18 mouse cellular contexts compared by ENCODE assay signal in genomic region chr11:30194800-30195199, GRCm38 (mm10).
DNase-seq lines count a peak whose midpoint lies in the region; ATAC-seq and TF ChIP-seq lines count a peak whose summit lies in the region.
"Had no signal": no experiment of that assay in that cellular context is flagged by ENCODE, and none has a peak within 500 bp of the region (broad histone marks: within the 10 kb centered on the region; RNA-seq: fewer than 3 reads in every experiment).

No protein-coding gene starts in this region.

- no peaks in the 10 kb centered on the region for H3K27me3 ChIP-seq in heart, embryonic 13.5 days (replicated peaks)
- no peaks in the 10 kb centered on the region for H3K27me3 ChIP-seq in heart, embryonic 12.5 days (replicated peaks)
- H3K27me3 ChIP-seq in kidney, postnatal 0 days (ENCODE audit: insufficient read depth, low read length), result no peaks in the 10 kb centered on the region
- H3K27me3 ChIP-seq in intestine, embryonic 16.5 days (replicated peaks; ENCODE audit: control insufficient read depth, insufficient read depth, low read length), result no peaks in the 10 kb centered on the region
- no peaks in the 10 kb centered on the region for H3K27me3 ChIP-seq in splenic B cell, adult 2 months (ENCODE audit: control insufficient read depth, insufficient read depth, low read length, poor library complexity, severe bottlenecking)
- H3K27me3 ChIP-seq in lung, postnatal 0 days (replicated peaks; ENCODE audit: insufficient read depth, low read length), result no peaks in the 10 kb centered on the region
- H3K27me3 ChIP-seq: hindbrain, embryonic 13.5 days; midbrain, embryonic 15.5 days had no signal

- ATAC-seq in heart, embryonic 13.5 days (ENCODE audit: extremely low read depth, insufficient number of reproducible peaks, low FRiP score, low TSS enrichment), result no peak
- no peak for ATAC-seq in heart, embryonic 12.5 days (ENCODE audit: insufficient number of reproducible peaks, low FRiP score)
- ATAC-seq in kidney, postnatal 0 days (replicated peaks; ENCODE audit: low FRiP score, low read depth), result no peak
- no peak for ATAC-seq in intestine, embryonic 16.5 days
- no peak for ATAC-seq in lung, postnatal 0 days
- ATAC-seq: midbrain, embryonic 15.5 days had no signal

- H3K9ac ChIP-seq in heart, embryonic 13.5 days, result no peak overlapping the region
- no peak overlapping the region for H3K9ac ChIP-seq in heart, embryonic 12.5 days
- no peak overlapping the region for H3K9ac ChIP-seq in kidney, postnatal 0 days (ENCODE audit: low read depth, low read length)
- H3K9ac ChIP-seq in intestine, embryonic 16.5 days (ENCODE audit: low read depth, low read length), result no peak overlapping the region
- no peak overlapping the region for H3K9ac ChIP-seq in lung, postnatal 0 days (replicated peaks; ENCODE audit: low read depth)
- H3K9ac ChIP-seq: hindbrain, embryonic 13.5 days; midbrain, embryonic 15.5 days had no signal

- H3K4me1 ChIP-seq in heart, embryonic 13.5 days, result peaks cover 76% of the 10 kb centered on the region
- H3K4me1 ChIP-seq in heart, embryonic 12.5 days (replicated peaks), result peaks cover 37% of the 10 kb centered on the region
- peaks cover 25% of the 10 kb centered on the region for H3K4me1 ChIP-seq in kidney, postnatal 0 days (replicated peaks; ENCODE audit: insufficient read depth, low read length)
- H3K4me1 ChIP-seq in intestine, embryonic 16.5 days (ENCODE audit: control insufficient read depth, insufficient read depth, low read length), result peaks cover 35% of the 10 kb centered on the region
- H3K4me1 ChIP-seq in lung, postnatal 0 days (ENCODE audit: insufficient read depth, low read depth, low read length), result peaks cover 15% of the 10 kb centered on the region; the same call in 1 of the 2 replicates

- H3K4me2 ChIP-seq in heart, embryonic 13.5 days, result peak overlapping the region; percentile 27; the same call in 1 of the 2 replicates
- no peak overlapping the region for H3K4me2 ChIP-seq in heart, embryonic 12.5 days
- peak overlapping the region; percentile 75; the same call in 1 of the 2 replicates for H3K4me2 ChIP-seq in kidney, postnatal 0 days (ENCODE audit: low read length)
- H3K4me2 ChIP-seq in intestine, embryonic 16.5 days (ENCODE audit: low read depth, low read length), result peak overlapping the region; percentile 43
- H3K4me2 ChIP-seq in lung, postnatal 0 days (replicated peaks; ENCODE audit: low read depth, low read length), result no peak overlapping the region
- H3K4me2 ChIP-seq: hindbrain, embryonic 13.5 days; midbrain, embryonic 15.5 days had no signal

- no peaks in the 10 kb centered on the region for H3K9me3 ChIP-seq in heart, embryonic 13.5 days
- no peaks in the 10 kb centered on the region for H3K9me3 ChIP-seq in heart, embryonic 12.5 days (replicated peaks)
- no peaks in the 10 kb centered on the region for H3K9me3 ChIP-seq in kidney, postnatal 0 days (replicated peaks; ENCODE audit: low read length)
- H3K9me3 ChIP-seq in intestine, embryonic 16.5 days (ENCODE audit: control insufficient read depth, low read length), result no peaks in the 10 kb centered on the region
- no peaks in the 10 kb centered on the region for H3K9me3 ChIP-seq in lung, postnatal 0 days (ENCODE audit: low read length)
- H3K9me3 ChIP-seq: forebrain, embryonic 10.5 days; hindbrain, embryonic 13.5 days; midbrain, embryonic 15.5 days had no signal

- no peak for DNase-seq in kidney, postnatal 0 days (ENCODE audit: low spot score)
- DNase-seq in kidney, adult 11 months, result no peak
- DNase-seq in splenic B cell, adult 2 months (ENCODE audit: low read depth, low spot score), result peak; percentile 40
- no peak for DNase-seq in lung, postnatal 0 days (ENCODE audit: low spot score)
- no peak for DNase-seq in layer of hippocampus, adult 9-10 months (ENCODE audit: low spot score)
- DNase-seq: adrenal gland, adult 2 months; cerebellum, adult 2 months; heart, adult 11 months; heart, postnatal 14 days; kidney, adult 18-20 months; spleen, adult 18-20 months had no signal

- TF ChIP-seq EP300 in lung, postnatal 0 days (IDR thresholded peaks at IDR 0.05), result no peak

- no peak for TF ChIP-seq CTCF in kidney, postnatal 0 days (IDR thresholded peaks at IDR 0.05; ENCODE audit: low read depth)
- TF ChIP-seq CTCF in lung, postnatal 0 days (IDR thresholded peaks at IDR 0.05), result no peak

- peaks cover 10% of the 10 kb centered on the region for H3K36me3 ChIP-seq in heart, embryonic 13.5 days
- peaks cover 8% of the 10 kb centered on the region for H3K36me3 ChIP-seq in heart, embryonic 12.5 days
- H3K36me3 ChIP-seq in kidney, postnatal 0 days (ENCODE audit: insufficient read depth, low read length), result no peaks in the 10 kb centered on the region
- no peaks in the 10 kb centered on the region for H3K36me3 ChIP-seq in intestine, embryonic 16.5 days (ENCODE audit: control insufficient read depth, insufficient read depth, low read length)
- no peaks in the 10 kb centered on the region for H3K36me3 ChIP-seq in splenic B cell, adult 2 months (ENCODE audit: control insufficient read depth, insufficient read depth, low read length, poor library complexity, severe bottlenecking)
- H3K36me3 ChIP-seq in lung, postnatal 0 days (ENCODE audit: insufficient read depth, low read length), result peaks cover 5% of the 10 kb centered on the region; the same call in 1 of the 2 replicates
- H3K36me3 ChIP-seq: forebrain, embryonic 10.5 days; hindbrain, embryonic 13.5 days; midbrain, embryonic 15.5 days had no signal

- no peak overlapping the region for H3K4me3 ChIP-seq in heart, embryonic 13.5 days
- no peak overlapping the region for H3K4me3 ChIP-seq in heart, embryonic 12.5 days
- H3K4me3 ChIP-seq in kidney, postnatal 0 days (replicated peaks; ENCODE audit: low read depth, low read length), result no peak overlapping the region
- 0 out of 2 replicates have a peak overlapping the region, but pooled peaks have one; percentile 2 for H3K4me3 ChIP-seq in intestine, embryonic 16.5 days (ENCODE audit: low read length)
- no peak overlapping the region for H3K4me3 ChIP-seq in lung, postnatal 0 days (ENCODE audit: low read depth, low read length)
- H3K4me3 ChIP-seq: forebrain, embryonic 10.5 days; hindbrain, embryonic 13.5 days; midbrain, embryonic 15.5 days; myocyte had no signal

- 63% methylated on average over 1 of the region's 1 CpGs for WGBS in heart, embryonic 13.5 days
- WGBS in heart, embryonic 12.5 days, result 56% methylated on average over 1 of the region's 1 CpGs
- 22% methylated on average over 1 of the region's 1 CpGs for WGBS in kidney, postnatal 0 days
- WGBS in intestine, embryonic 16.5 days, result 37% methylated on average over 1 of the region's 1 CpGs
- 65% methylated on average over 1 of the region's 1 CpGs for WGBS in lung, postnatal 0 days

- no peak overlapping the region for H3K27ac ChIP-seq in heart, embryonic 13.5 days (replicated peaks)
- H3K27ac ChIP-seq in heart, embryonic 12.5 days (ENCODE audit: poor library complexity, severe bottlenecking), result no peak overlapping the region
- no peak overlapping the region for H3K27ac ChIP-seq in kidney, postnatal 0 days
- no peak overlapping the region for H3K27ac ChIP-seq in intestine, embryonic 16.5 days (ENCODE audit: low read length)
- no peak overlapping the region for H3K27ac ChIP-seq in lung, postnatal 0 days (ENCODE audit: low read length)
- H3K27ac ChIP-seq: forebrain, embryonic 10.5 days; hindbrain, embryonic 13.5 days; midbrain, embryonic 15.5 days had no signal

Comparison
In these comparisons a context has a peak if more than half of its experiments do, and no peak if none do; other contexts are left out.
1. H3K4me2 ChIP-seq: peak in heart, embryonic 13.5 days (single experiment), kidney, postnatal 0 days (single experiment) and intestine, embryonic 16.5 days (single experiment); none in heart, embryonic 12.5 days (single experiment) and lung, postnatal 0 days (single experiment).